Mouse (Mus musculus) hindbrain, embryonic 11.5 days (tissue): Measurements from ENCODE around the gene Tspo2. TPM values are rescaled to one million over a fixed set of nuclear protein-coding genes. Genes with fewer than 3 reads are reported as not detected.

Source experiments
- ATAC-seq: fragments of 200-750 bp; cut with Nextera tagmentation; 2 replicates; pipeline ENCODE4 v1.8.0; 2017; ENCODE audit warnings: mild to moderate bottlenecking, moderate TSS enrichment, moderate library complexity; ENCODE audit not compliant: low FRiP score
- DNase-seq: peaks from one replicate; pipeline ENCODE4 v3.0.0-alpha.2; 2015; ENCODE audit warnings: low spot score
- H3K27ac ChIP-seq: fragments of 300-500 bp; sonication (generic); 2 replicates; pipeline ENCODE4 v1.5.1; 2014; ENCODE audit warnings: mild to moderate bottlenecking, low read depth, low read length
- H3K27me3 ChIP-seq: fragments of 300-500 bp; sonication (generic); 2 replicates; pipeline ENCODE4 v1.6.1; 2014; ENCODE audit warnings: mild to moderate bottlenecking, low read length, moderate library complexity, mixed read lengths; ENCODE audit not compliant: control insufficient read depth, insufficient read depth
- H3K36me3 ChIP-seq: fragments of 300-500 bp; sonication (generic); 2 replicates; pipeline ENCODE4 v1.6.1; 2014; ENCODE audit warnings: mild to moderate bottlenecking, low read length, moderate library complexity, mixed read lengths; ENCODE audit not compliant: control insufficient read depth, insufficient read depth
- H3K4me1 ChIP-seq: fragments of 300-500 bp; sonication (generic); replicated peaks from 2 replicates; pipeline ENCODE4 v1.6.1; 2014; ENCODE audit warnings: low read length, mixed read lengths; ENCODE audit not compliant: control insufficient read depth, insufficient read depth
- H3K4me2 ChIP-seq: fragments of 300-500 bp; sonication (generic); replicated peaks from 2 replicates; pipeline ENCODE4 v1.6.1; 2014; ENCODE audit warnings: mild to moderate bottlenecking, low read depth, low read length
- H3K4me3 ChIP-seq: fragments of 300-500 bp; sonication (generic); 2 replicates; pipeline ENCODE4 v1.5.1; 2014; ENCODE audit warnings: low read depth, low read length
- H3K9ac ChIP-seq: fragments of 300-500 bp; sonication (generic); 2 replicates; pipeline ENCODE4 v1.6.1; 2014; ENCODE audit warnings: low read depth, low read length
- H3K9me3 ChIP-seq: fragments of 300-500 bp; sonication (generic); 2 replicates; pipeline ENCODE4 v1.6.1; 2016; ENCODE audit warnings: low read length; ENCODE audit not compliant: control insufficient read depth
- WGBS: fragments of 180-500 bp; shearing (Covaris S2); extraction: QIAGEN DNeasy Blood & Tissue Kit; methylation state at CpG from one replicate; pipeline ENCODE4 v1.1.7; 2014; 5-methylcytosine and 5-hydroxymethylcytosine counted together
- polyA plus RNA-seq: library from polyadenylated mRNA; unstranded; fragments of >200 nt; fragmentation: Nextera tagmentation; extraction: Ambion mirVana; gene quantifications from 2 replicates; pipeline ENCODE4 v1.2.1, GENCODE M21; 2014

The Tspo2 gene
- 0.06 and 0.39 TPM in 2 replicates for polyA plus RNA-seq

- Histone ChIP-seq H3K9me3 (no peaks in the 10 kb centered on the region), H3K4me1 (0 out of 2 replicates have a peak, but pooled peaks cover 2% of the 10 kb centered on the region), H3K36me3 (no peaks in the 10 kb centered on the region), H3K27me3 (no peaks in the 10 kb centered on the region), H3K4me3 (no peak within 1 kb of the TSS), H3K27ac (no peak within 1 kb of the TSS), H3K9ac (peak within 1 kb of the TSS; percentile 11; the same call in 1 of the 2 replicates), H3K4me2 (no peak within 1 kb of the TSS)
- ATAC-seq = no peak
- 72% methylated on average over 7 of the region's 7 CpGs for WGBS
- no peak for DNase-seq
Measured at GRCm38 (mm10) chr17:48451353-48451675, at the start of gene Tspo2. Gene Tspo2, minus strand, starts transcription at chr17:48451522.

DNA sequence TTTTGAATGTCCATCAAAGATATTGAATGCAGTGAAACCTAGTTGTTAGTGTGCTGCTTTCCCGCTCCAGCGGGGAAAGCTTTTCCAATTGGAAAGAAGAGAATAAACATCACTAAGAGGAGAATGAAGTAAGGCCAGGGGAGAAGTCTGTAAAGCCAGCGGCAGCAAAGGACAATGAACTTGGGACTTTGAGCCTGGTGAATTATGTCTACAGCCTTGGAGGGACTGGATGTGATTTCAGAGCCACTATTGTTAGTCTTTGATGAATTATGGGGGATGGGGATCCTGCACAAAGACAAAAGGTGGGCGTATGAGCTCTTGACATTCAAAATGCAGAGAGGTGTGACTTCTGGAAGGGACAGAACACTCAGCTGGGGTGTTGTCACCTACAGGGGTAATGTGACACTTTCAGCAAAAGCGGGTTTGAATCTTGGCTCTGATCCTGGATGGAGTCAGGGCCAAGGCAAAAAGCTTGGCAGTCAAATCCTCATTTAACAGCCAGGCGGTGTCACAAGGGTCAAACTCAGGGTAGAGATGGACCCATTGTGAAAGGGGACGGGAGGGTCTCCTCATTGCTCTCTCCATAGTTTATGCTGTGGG lies 49.6 kb upstream of the Tspo2 start:
- Histone ChIP-seq H3K27ac (no peak overlapping the region), H3K36me3 (no peaks in the 10 kb centered on the region), H3K4me1 (peaks cover 5% of the 10 kb centered on the region; the same call in 1 of the 2 replicates), H3K9ac (no peak overlapping the region), H3K4me2 (no peak overlapping the region), H3K27me3 (no peaks in the 10 kb centered on the region), H3K4me3 (no peak overlapping the region), H3K9me3 (no peaks in the 10 kb centered on the region)
- ATAC-seq = no peak
- DNase-seq = no peak
- 81% methylated on average over 7 of the region's 7 CpGs for WGBS

DNA sequence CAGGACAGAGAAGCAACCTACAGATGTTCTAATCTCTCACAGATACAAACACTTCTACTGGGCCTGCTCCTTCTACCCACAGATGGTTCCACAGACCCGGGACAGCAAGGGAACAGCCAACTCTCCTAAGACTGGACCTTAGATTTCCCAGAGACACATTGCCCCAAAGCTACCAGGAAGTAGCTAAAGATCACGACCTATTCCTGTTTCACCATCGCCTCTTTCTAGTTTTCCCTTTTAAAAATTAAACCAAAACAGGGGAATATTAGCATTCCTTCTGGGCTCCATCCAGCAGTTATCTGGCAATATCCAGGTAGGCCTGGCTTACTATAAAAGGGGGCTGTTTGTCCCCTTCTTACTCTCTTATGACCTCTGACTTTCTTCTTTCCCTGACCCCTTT lies 46.7 kb upstream of the Tspo2 start:
- ATAC-seq (no peak), DNase-seq (no peak)
- no peaks in the 10 kb centered on the region for H3K4me1 ChIP-seq
- WGBS = 84% methylated on average over 3 of the region's 3 CpGs
- H3K27ac ChIP-seq = no peak overlapping the region
- no peak overlapping the region for H3K9ac ChIP-seq
- no peaks in the 10 kb centered on the region for H3K36me3 ChIP-seq
- H3K4me2 ChIP-seq = no peak overlapping the region
- no peaks in the 10 kb centered on the region for H3K27me3 ChIP-seq
- H3K4me3 ChIP-seq = no peak overlapping the region
- no peaks in the 10 kb centered on the region for H3K9me3 ChIP-seq

- Histone ChIP-seq H3K4me1 (no peaks in the 10 kb centered on the region), H3K27ac (no peak overlapping the region), H3K4me3 (no peak overlapping the region), H3K36me3 (no peaks in the 10 kb centered on the region), H3K27me3 (no peaks in the 10 kb centered on the region), H3K9me3 (no peaks in the 10 kb centered on the region), H3K9ac (no peak overlapping the region), H3K4me2 (no peak overlapping the region)
- ATAC-seq (no peak), DNase-seq (no peak)
- WGBS = 72% methylated on average over 8 of the region's 8 CpGs
Measured at GRCm38 (mm10) chr17:48493986-48494385, 42.7 kb upstream of the Tspo2 start.

- Histone ChIP-seq H3K9me3 (no peaks in the 10 kb centered on the region), H3K27me3 (no peaks in the 10 kb centered on the region), H3K4me1 (no peaks in the 10 kb centered on the region), H3K9ac (no peak overlapping the region), H3K4me2 (no peak overlapping the region), H3K27ac (no peak overlapping the region), H3K4me3 (no peak overlapping the region), H3K36me3 (no peaks in the 10 kb centered on the region)
- no peak for ATAC-seq
- DNase-seq = no peak
- WGBS = 60% methylated on average over 7 of the region's 7 CpGs
Measured at GRCm38 (mm10) chr17:48493582-48493981, 42.3 kb upstream of the Tspo2 start.

- DNase-seq (no peak), ATAC-seq (no peak)
- H3K4me3 ChIP-seq = no peak overlapping the region
- H3K9ac ChIP-seq = no peak overlapping the region
- H3K27me3 ChIP-seq = no peaks in the 10 kb centered on the region
- H3K27ac ChIP-seq = no peak overlapping the region
- WGBS = 93% methylated on average over 8 of the region's 8 CpGs
- no peaks in the 10 kb centered on the region for H3K4me1 ChIP-seq
- no peaks in the 10 kb centered on the region for H3K36me3 ChIP-seq
- H3K9me3 ChIP-seq = no peaks in the 10 kb centered on the region
- H3K4me2 ChIP-seq = no peak overlapping the region
Measured at GRCm38 (mm10) chr17:48492621-48493020, 41.3 kb upstream of the Tspo2 start.

GRCm38 (mm10) chr17:48489466-48489865 lies 38.1 kb upstream of the Tspo2 start:
- no peaks in the 10 kb centered on the region for H3K36me3 ChIP-seq
- no peak overlapping the region for H3K4me2 ChIP-seq
- H3K4me3 ChIP-seq = no peak overlapping the region
- WGBS = 89% methylated on average over 3 of the region's 3 CpGs
- DNase-seq (no peak), ATAC-seq (no peak)
- no peaks in the 10 kb centered on the region for H3K9me3 ChIP-seq
- no peak overlapping the region for H3K9ac ChIP-seq
- no peaks in the 10 kb centered on the region for H3K27me3 ChIP-seq
- no peak overlapping the region for H3K27ac ChIP-seq
- no peaks in the 10 kb centered on the region for H3K4me1 ChIP-seq

- Histone ChIP-seq H3K36me3 (no peaks in the 10 kb centered on the region), H3K9me3 (no peaks in the 10 kb centered on the region), H3K4me3 (no peak overlapping the region), H3K27me3 (no peaks in the 10 kb centered on the region), H3K4me1 (no peaks in the 10 kb centered on the region), H3K9ac (no peak overlapping the region), H3K4me2 (no peak overlapping the region), H3K27ac (no peak overlapping the region)
- DNase-seq (no peak), ATAC-seq (no peak)
- WGBS = 91% methylated on average over 5 of the region's 5 CpGs
Measured at GRCm38 (mm10) chr17:48484191-48484590, 32.9 kb upstream of the Tspo2 start.

GRCm38 (mm10) chr17:48483764-48484163 lies 32.4 kb upstream of the Tspo2 start:
- no peak for DNase-seq
- no peak for ATAC-seq
- Histone ChIP-seq H3K9ac (no peak overlapping the region), H3K27me3 (no peaks in the 10 kb centered on the region), H3K4me2 (no peak overlapping the region), H3K9me3 (no peaks in the 10 kb centered on the region), H3K4me3 (no peak overlapping the region), H3K27ac (no peak overlapping the region), H3K4me1 (no peaks in the 10 kb centered on the region), H3K36me3 (no peaks in the 10 kb centered on the region)
- 87% methylated on average over 5 of the region's 5 CpGs for WGBS
